Mouse (Mus musculus) kidney, adult 18-20 months (tissue): ENCODE results near the gene Rhbdd3.
"Not testable (repeated sequence)": the region's sequence is repeated elsewhere in the genome, so short reads cannot be mapped to it uniquely, and the experiment has no call there.

ENCODE experiments used
- DNase-seq: peaks from one replicate; pipeline ENCODE4 v3.0.0; 2021

The Rhbdd3 gene

GRCm38 (mm10) chr11:5065056-5065821, 33.5 kb upstream of the Rhbdd3 start, which contains the start of gene Gas2l1:
Gene Gas2l1, minus strand, starts transcription at chr11:5065327.
- peak; percentile 95 for DNase-seq

DNA sequence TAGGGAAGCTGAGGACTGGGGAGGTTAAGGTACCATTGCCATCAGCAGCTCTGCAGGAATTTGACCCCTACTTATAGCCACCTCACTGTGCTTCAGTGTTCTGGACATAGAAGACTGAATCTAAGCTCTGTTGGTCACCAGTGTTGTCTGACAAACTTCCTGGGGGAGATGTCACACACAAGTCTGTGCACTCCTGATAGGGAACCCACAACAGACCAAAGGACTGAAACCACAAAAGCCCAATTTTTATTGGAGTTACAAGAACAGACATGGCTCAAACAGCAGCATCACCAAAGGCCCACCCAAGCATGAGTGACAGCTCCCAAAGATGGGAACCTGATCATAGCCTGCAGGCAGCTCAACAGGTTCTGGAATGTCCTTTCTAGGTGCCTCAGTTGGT, 31.7 kb upstream of the Rhbdd3 start:
- DNase-seq = no peak

GRCm38 (mm10) chr11:5068126-5068971, 30.4 kb upstream of the Rhbdd3 start:
- DNase-seq = no peak

- DNase-seq = no peak
Observed at GRCm38 (mm10) chr11:5074882-5075281, 23.8 kb upstream of the Rhbdd3 start.

GRCm38 (mm10) chr11:5075760-5076159, 23.0 kb upstream of the Rhbdd3 start:
- no peak for DNase-seq

- not testable (repeated sequence) for DNase-seq
Observed at GRCm38 (mm10) chr11:5076843-5077242, 21.9 kb upstream of the Rhbdd3 start.

DNA sequence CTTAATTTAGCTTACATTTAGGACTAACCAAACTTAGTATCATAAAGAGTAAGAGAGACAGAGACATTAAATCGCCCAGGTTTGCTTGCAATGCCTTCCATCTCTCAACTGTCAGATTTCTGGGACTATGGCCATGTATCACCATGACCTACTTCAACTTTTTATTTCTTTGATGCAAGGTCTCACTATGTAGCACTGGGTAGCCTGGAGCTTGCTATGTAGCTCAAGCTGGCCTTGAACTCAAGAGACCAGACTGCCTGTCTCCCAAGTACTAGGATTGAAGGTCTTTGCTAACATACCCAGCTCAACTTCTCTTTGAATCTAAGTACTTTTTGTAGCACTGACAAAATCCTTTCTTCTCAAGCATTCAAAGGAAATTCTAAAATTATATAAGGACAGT, 9.6 kb upstream of the Rhbdd3 start:
- DNase-seq = no peak

DNA sequence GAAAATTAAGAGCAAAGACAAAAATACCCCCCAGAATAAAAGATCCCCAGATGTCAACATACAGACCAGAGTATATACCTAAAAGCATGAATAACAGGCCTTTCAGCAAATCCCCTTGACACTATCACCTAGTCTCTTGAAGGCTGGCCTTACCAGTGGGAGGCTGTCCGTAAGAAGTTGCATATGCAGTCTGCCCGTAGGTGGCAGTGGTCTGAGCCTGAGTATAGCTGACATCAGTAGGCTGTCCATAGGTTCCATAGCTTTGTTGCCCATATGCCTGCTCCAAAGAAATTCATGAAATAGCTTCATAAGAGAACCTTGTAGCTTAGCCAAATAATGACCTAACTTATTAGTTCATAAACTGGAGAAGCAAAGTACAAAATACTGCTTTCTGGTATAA, 7.0 kb upstream of the Rhbdd3 start:
- DNase-seq = no peak

GRCm38 (mm10) chr11:5095877-5096276, 2.8 kb upstream of the Rhbdd3 start:
- no peak for DNase-seq

DNA sequence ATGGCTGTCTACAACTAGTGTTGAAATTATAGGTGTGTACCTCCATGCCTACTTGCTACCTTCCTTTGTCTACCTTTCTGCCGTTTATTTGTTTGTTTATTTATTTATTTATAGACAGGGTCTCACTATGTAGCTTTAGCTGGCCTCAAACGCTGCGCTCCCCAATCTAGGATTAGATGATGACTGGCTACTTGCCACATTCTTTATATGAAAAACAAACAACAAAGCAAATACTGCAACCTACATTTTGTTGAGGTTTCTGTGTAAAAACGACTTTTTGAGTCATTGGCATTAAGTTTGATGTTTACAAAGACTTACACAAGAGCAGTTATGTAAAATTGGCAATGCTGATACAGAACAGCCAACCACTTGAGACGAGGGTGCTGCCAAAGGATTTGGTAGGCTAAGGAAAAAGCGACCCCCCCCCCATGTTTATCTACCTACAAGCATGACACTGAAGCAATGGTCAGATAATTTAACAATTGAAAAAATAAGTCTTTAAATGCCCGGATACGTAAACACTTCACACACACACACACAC, 2.2 kb upstream of the Rhbdd3 start:
- no peak for DNase-seq

GRCm38 (mm10) chr11:5098035-5098735, 541 bp upstream of the Rhbdd3 start:
- DNase-seq = peak; percentile 67

DNA sequence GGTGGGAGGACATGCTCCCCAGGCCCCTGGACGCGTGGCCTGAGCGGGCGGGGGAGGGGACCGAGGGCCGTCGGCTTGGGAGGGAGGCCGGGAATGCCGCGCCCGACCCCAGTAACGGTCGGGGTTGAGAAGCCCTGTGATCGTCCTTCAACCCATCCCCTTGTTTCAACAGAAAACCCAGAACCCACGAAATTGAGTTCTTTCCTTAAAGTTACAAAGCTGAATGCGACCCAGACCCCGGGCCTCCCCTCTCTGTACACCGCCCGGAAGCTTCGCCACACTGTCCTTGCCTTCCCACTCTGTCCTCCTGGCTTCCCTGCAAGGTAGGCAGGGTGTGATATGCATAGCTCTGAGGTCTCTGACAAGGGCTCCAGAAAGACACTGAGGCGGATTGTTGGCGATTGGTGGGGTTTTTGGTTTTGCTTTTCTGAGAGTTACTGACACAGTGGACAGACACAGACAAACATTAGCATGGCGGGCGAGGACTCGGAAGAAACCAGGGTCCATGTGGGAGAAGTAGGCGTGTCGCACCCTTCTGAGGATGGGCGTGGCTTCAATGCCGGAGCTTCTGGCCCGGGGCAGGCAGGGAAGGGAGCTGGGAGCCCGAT, 954 bp downstream of the Rhbdd3 start:
- peak; percentile 89 for DNase-seq

DNA sequence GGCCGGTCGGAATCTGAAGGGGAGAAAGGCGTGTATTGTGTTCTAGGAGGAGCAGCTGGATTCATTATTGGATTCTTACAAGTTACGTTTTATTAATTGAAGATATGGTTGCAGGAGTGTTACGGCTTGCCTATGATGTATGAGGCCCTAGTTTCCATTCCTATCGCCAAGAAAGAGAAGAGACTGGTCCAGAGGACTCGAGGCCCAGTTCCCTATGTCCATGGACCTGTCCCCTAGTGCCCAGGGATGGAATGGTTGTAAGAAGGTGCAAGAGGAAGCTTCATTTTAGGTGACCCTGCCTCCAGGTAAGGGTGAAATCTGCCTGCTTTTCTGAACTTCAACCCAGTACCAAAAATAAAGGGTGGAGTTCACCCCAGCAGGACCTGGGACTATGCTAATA, 1.6 kb downstream of the Rhbdd3 start:
- no peak for DNase-seq

GRCm38 (mm10) chr11:5100801-5101200, 2.1 kb downstream of the Rhbdd3 start:
- no peak for DNase-seq

- no peak for DNase-seq
Observed at GRCm38 (mm10) chr11:5101641-5102040, 2.9 kb downstream of the Rhbdd3 start.

- DNase-seq = no peak
Observed at GRCm38 (mm10) chr11:5102384-5102783, 3.7 kb downstream of the Rhbdd3 start.

- DNase-seq = no peak
Observed at GRCm38 (mm10) chr11:5103986-5104509, 5.3 kb downstream of the Rhbdd3 start.

- DNase-seq = no peak
Observed at GRCm38 (mm10) chr11:5109441-5109840, 10.7 kb downstream of the Rhbdd3 start.

DNA sequence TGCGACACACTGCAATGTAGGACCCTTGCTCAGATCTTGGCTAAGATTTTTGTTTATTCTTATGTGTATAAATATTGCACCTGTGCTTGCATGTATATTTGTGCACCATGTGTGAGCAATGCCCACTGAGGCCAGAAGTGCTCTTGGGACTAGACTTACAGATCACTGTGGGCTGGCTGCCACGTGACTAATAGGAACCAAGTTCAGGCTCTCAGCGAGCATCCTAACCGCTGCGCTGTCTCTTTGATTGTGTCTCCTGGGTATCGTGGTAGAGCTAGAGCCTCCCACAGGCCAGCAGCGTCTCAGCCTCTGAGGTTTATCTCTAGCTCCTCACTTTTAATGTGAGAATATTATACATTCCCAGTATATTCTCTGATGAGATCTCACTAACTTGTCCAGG, 14.9 kb downstream of the Rhbdd3 start:
- DNase-seq = no peak

DNA sequence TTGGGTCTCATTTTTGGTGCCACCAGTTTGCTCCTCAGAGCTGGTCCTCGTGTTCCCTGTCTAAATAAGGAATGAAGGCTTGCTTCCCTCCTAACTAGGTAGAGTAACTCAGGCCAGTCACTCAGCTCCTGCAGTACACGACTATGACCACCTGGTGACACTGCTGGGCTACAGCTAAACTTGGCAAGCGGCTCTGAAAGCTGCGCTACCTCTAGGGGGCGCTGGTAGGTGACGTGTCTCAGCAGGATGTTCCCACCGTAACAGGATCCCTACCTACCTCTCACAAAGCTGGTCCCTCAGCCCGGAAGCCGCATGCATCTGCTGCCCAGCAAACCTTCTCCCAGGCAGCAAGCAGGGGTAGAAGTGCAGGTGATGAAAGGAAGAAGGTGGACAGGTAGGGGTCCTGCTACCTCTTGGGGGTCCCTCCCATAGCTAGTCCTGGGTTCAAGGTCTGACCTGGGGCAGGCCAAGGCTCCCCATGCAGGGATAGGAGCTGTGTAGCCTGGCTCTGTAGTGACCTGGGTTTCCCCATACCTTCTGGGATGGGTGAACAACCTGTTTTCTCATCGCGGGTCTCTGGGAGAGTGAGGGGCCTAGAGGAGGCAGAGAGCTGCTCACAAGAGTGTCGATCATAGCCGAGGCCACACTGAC, 16.3 kb downstream of the Rhbdd3 start:
- peak; percentile 91 for DNase-seq

DNA sequence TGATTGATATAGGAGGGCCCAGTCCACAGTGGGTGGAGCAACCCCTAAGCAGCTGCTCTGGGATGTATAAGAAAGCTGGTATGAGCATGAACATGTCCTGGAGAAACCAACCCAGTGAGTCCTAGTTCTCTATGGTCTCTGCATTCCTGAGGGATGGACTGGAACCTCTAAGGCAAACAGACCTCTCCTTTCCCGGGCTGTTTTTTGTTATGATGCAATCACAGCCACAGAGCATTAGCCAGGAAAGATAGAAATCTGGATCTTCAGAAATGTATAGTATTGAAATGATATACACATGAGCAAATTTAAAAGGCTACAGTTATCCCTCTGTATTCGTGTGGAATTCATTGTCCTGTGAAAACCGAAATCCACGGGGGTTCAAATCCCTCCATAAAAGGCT, 27.0 kb downstream of the Rhbdd3 start:
- DNase-seq = no peak

DNA sequence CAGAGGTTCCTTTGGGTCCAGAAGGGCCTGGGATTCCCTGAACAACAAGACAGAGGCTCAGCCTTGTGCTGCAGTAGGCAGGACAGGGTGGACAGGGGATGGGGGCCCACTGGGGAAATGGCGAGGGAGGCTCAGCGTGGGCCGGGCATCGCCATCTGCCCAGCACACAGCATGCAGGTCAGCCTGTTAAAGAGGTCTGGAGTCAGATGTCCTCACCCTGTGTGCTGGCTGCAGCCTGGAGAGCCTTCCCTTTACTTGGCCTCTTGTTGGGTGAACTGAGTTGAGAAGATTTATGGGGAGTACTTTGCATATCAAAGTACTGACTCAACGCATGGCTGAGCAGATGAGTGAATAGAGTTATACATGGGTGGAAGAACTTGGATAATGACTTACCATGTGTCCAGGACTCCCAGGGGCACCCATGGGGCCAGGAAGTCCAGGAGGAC, 30.3 kb downstream of the Rhbdd3 start:
- DNase-seq = no peak
